Comparison of ENCODE assay signal across 8 mouse cellular contexts in the genomic region with DNA sequence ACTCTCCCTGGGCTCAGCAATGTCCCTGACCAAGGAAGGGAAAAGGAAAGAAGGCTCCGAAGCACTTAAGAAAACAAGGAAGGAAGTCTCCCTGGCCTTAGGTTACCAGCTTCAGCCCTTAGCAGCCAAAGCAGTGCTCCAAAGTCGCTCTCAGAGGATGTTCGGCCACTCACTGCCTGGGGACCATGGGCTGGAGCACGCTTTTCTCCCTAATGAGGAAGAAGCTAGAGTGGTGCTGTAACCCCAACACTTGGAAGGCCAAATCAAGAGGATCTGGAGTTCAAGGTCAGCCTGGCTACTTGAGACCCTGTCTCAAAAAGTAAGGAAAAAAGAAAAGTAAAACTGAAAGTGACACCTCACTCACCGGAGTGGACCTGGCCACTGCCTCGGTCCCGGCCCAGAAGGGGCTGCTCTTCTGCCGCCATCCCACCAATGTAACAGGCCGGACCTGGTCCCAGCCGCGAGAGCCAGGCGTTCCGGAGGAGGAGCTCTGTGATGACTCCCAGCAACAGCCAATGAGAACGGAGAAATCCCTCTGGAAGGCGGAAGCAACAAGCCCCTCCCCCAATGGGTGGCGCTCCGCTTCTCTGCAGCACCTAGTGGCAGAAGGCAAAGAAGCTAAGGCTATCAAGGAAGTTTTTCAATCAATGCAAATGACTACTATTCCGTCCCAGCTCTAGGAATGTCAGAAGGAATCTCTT. TPM values are rescaled to one million over a fixed set of nuclear protein-coding genes. Genes with fewer than 3 reads are reported as not detected.
DNase-seq lines count a peak whose midpoint lies in the region; ATAC-seq and TF ChIP-seq lines count a peak whose summit lies in the region.

TSS of gene Tpcn2 (minus strand) at position 525 of the 701 bp plus-strand sequence.

- H3K36me3 ChIP-seq in embryonic facial prominence, embryonic 15.5 days, result peaks cover 16% of the 10 kb centered on the region
- H3K36me3 ChIP-seq in limb, embryonic 14.5 days (ENCODE audit: control insufficient read depth, insufficient read depth, low read length), result peaks cover 6% of the 10 kb centered on the region
- H3K36me3 ChIP-seq in midbrain, postnatal 0 days (ENCODE audit: insufficient read depth, low read length), result peaks cover 2% of the 10 kb centered on the region; the same call in 1 of the 2 replicates

- peak within 1 kb of the TSS; percentile 27 for H3K27ac ChIP-seq in bone marrow, adult 2 months (ENCODE audit: control insufficient read depth, insufficient read depth, low read depth, low read length, poor library complexity)
- 0 out of 2 replicates have a peak within 1 kb of the TSS, but pooled peaks have one; percentile 25 for H3K27ac ChIP-seq in embryonic facial prominence, embryonic 15.5 days (replicated peaks)
- H3K27ac ChIP-seq in limb, embryonic 14.5 days (replicated peaks; ENCODE audit: low read depth, low read length), result no peak within 1 kb of the TSS
- no peak within 1 kb of the TSS for H3K27ac ChIP-seq in midbrain, postnatal 0 days (ENCODE audit: low read depth, low read length)

- peak; percentile 79; the same call in 1 of the 2 replicates for TF ChIP-seq POLR2A in bone marrow, adult 2 months (IDR thresholded peaks at IDR 0.05; ENCODE audit: borderline replicate concordance, control insufficient read depth, low read depth, low read length)
- TF ChIP-seq POLR2A in limb, embryonic 14.5 days (IDR thresholded peaks at IDR 0.05; ENCODE audit: borderline replicate concordance, extremely low read depth, insufficient read depth, insufficient read length), result peak; percentile 78; the same call in 1 of the 2 replicates

- H3K9ac ChIP-seq in embryonic facial prominence, embryonic 15.5 days, result peak within 1 kb of the TSS; percentile 48
- peak within 1 kb of the TSS; percentile 65 for H3K9ac ChIP-seq in limb, embryonic 14.5 days (ENCODE audit: low read depth, low read length, severe bottlenecking)
- H3K9ac ChIP-seq in midbrain, postnatal 0 days (replicated peaks; ENCODE audit: low read length, poor library complexity, severe bottlenecking), result peak within 1 kb of the TSS; percentile 3; the same call in 1 of the 2 replicates

- peak; percentile 95 for DNase-seq in 416B (ENCODE audit: low read depth)
- peak; percentile 94 for DNase-seq in heart, adult 8-10 months (ENCODE audit: low spot score)
- peak; percentile 96 for DNase-seq in kidney, adult 9 months
- DNase-seq in limb, embryonic 14.5 days (ENCODE audit: low spot score), result peak; percentile 98
- DNase-seq in midbrain, postnatal 0 days (ENCODE audit: low spot score), result peak; percentile 96
- DNase-seq in spleen, postnatal 14 days (ENCODE audit: low spot score in 2 of 2), result peak; percentile 73 to 81

- under 1% methylated on average over 18 of the region's 18 CpGs for WGBS in bone marrow, adult 2 months
- WGBS in embryonic facial prominence, embryonic 15.5 days, result 3% methylated on average over 18 of the region's 18 CpGs
- 2% methylated on average over 18 of the region's 18 CpGs for WGBS in limb, embryonic 14.5 days
- 4% methylated on average over 18 of the region's 18 CpGs for WGBS in midbrain, postnatal 0 days

- H3K27me3 ChIP-seq in embryonic facial prominence, embryonic 15.5 days, result no peaks in the 10 kb centered on the region
- H3K27me3 ChIP-seq in limb, embryonic 14.5 days (ENCODE audit: control insufficient read depth, insufficient read depth, low read length), result no peaks in the 10 kb centered on the region
- no peaks in the 10 kb centered on the region for H3K27me3 ChIP-seq in midbrain, postnatal 0 days (ENCODE audit: insufficient read depth, low read length)

- peaks cover 9% of the 10 kb centered on the region for H3K4me1 ChIP-seq in bone marrow, adult 2 months (ENCODE audit: control insufficient read depth, insufficient read depth, low read length)
- peaks cover 25% of the 10 kb centered on the region for H3K4me1 ChIP-seq in embryonic facial prominence, embryonic 15.5 days
- peaks cover 17% of the 10 kb centered on the region for H3K4me1 ChIP-seq in limb, embryonic 14.5 days (ENCODE audit: control insufficient read depth, insufficient read depth, low read length)
- no peaks in the 10 kb centered on the region for H3K4me1 ChIP-seq in midbrain, postnatal 0 days (ENCODE audit: insufficient read depth, low read length)

- TF ChIP-seq CTCF in bone marrow, adult 2 months (IDR thresholded peaks at IDR 0.05; ENCODE audit: control insufficient read depth, insufficient read depth, low read length), result peak; percentile 56; the same call in 1 of the 2 replicates
- TF ChIP-seq CTCF in midbrain, postnatal 0 days (IDR thresholded peaks at IDR 0.05), result peak; percentile 83

- peak within 1 kb of the TSS; percentile 78 for H3K4me3 ChIP-seq in bone marrow, adult 2 months (replicated peaks; ENCODE audit: control insufficient read depth, low read depth, low read length)
- H3K4me3 ChIP-seq in embryonic facial prominence, embryonic 15.5 days (replicated peaks), result peak within 1 kb of the TSS; percentile 63
- peak within 1 kb of the TSS; percentile 56 for H3K4me3 ChIP-seq in limb, embryonic 14.5 days (replicated peaks; ENCODE audit: low read length)
- H3K4me3 ChIP-seq in midbrain, postnatal 0 days (ENCODE audit: low read depth, low read length), result peak within 1 kb of the TSS; percentile 39

- H3K9me3 ChIP-seq in embryonic facial prominence, embryonic 15.5 days (replicated peaks), result no peaks in the 10 kb centered on the region
- H3K9me3 ChIP-seq in limb, embryonic 14.5 days (ENCODE audit: control insufficient read depth, low read length), result no peaks in the 10 kb centered on the region
- no peaks in the 10 kb centered on the region for H3K9me3 ChIP-seq in midbrain, postnatal 0 days (ENCODE audit: low read length)

- peak; percentile 92 for ATAC-seq in embryonic facial prominence, embryonic 15.5 days (ENCODE audit: insufficient number of reproducible peaks, low FRiP score, low TSS enrichment, low read depth)
- ATAC-seq in limb, embryonic 14.5 days (ENCODE audit: low FRiP score, low read depth), result peak; percentile 98
- ATAC-seq in midbrain, postnatal 0 days (ENCODE audit: low FRiP score), result peak; percentile 90

- peak within 1 kb of the TSS; percentile 72 for H3K4me2 ChIP-seq in embryonic facial prominence, embryonic 15.5 days (replicated peaks)
- H3K4me2 ChIP-seq in limb, embryonic 14.5 days (replicated peaks; ENCODE audit: low read depth, low read length, severe bottlenecking), result peak within 1 kb of the TSS; percentile 69
- peak within 1 kb of the TSS; percentile 73 for H3K4me2 ChIP-seq in midbrain, postnatal 0 days (ENCODE audit: low read depth, low read length, poor library complexity, severe bottlenecking)

RNA-seq across cellular contexts. Expression of gene Tpcn2, which starts in this region (rescaled TPM):
- 6.9 and 34.7 TPM in 2 replicates for polyA plus RNA-seq in bone marrow, adult 2 months (2011; ENCODE audit: insufficient read depth, insufficient read length, low replicate concordance, missing spikeins)
- 12.2 and 12.3 TPM in 2 replicates for polyA plus RNA-seq in embryonic facial prominence, embryonic 15.5 days (2015; fragmentation: Nextera tagmentation; extraction: Ambion mirVana)
- total RNA-seq in heart, adult 8-10 months (2022), result 1 to 10 TPM; 1.7 to 4.7 (median 2.5) TPM
- polyA plus RNA-seq in limb, embryonic 14.5 days (2012; rRNA removed), result 44.0 and 59.1 TPM in 2 replicates
- polyA plus RNA-seq in limb, embryonic 14.5 days (2014; fragmentation: Nextera tagmentation; extraction: Ambion mirVana), result 4.7 and 5.1 TPM in 2 replicates
- total RNA-seq in midbrain, postnatal 0 days (2014; rRNA removed), result 2.8 and 4.1 TPM in 2 replicates
- 1.5 TPM in 2 replicates for polyA plus RNA-seq in midbrain, postnatal 0 days (2015; fragmentation: Nextera tagmentation; extraction: Ambion mirVana)

Comparison
In these comparisons a context has a peak if more than half of its experiments do, and no peak if none do; other contexts are left out.
1. H3K27ac ChIP-seq: peak in bone marrow, adult 2 months (single experiment) and embryonic facial prominence, embryonic 15.5 days (single experiment); none in limb, embryonic 14.5 days (single experiment) and midbrain, postnatal 0 days (single experiment).
2. H3K9ac ChIP-seq: peak in every context shown above with its lines; median percentile 65 in limb, embryonic 14.5 days; 48 in embryonic facial prominence, embryonic 15.5 days; 3 in midbrain, postnatal 0 days.
3. Peak in every context shown above with its lines, with median percentiles within 50 percentile points of each other: DNase-seq, H3K4me3 ChIP-seq, ATAC-seq and H3K4me2 ChIP-seq.